Mouse (Mus musculus) heart, postnatal 0 days (tissue): ENCODE measurements at regions not wholly inside any gene's neighbourhood (a gene's known extent, or its start where the extent isn't known, plus 50 kb on each side); places are given as distances from the start of the nearest gene placed in this dataset.
A peak's percentile ranks its signal among the peaks of the same experiment; 100 is the strongest.

Source experiments
- ATAC-seq: fragments of 200-750 bp; cut with Nextera tagmentation; 2 replicates; pipeline ENCODE4 v1.8.0; 2017; ENCODE audit warnings: low read depth, moderate number of reproducible peaks, moderate library complexity; ENCODE audit not compliant: insufficient read depth
- DNase-seq: peaks from one replicate; pipeline ENCODE4 v3.0.0-alpha.2; 2016; ENCODE audit warnings: low spot score
- H3K27ac ChIP-seq: fragments of 300-500 bp; sonication (generic); 2 replicates; pipeline ENCODE4 v1.5.1; 2014; ENCODE audit warnings: low read depth, mild to moderate bottlenecking
- H3K27me3 ChIP-seq: fragments of 300-500 bp; sonication (generic); 2 replicates; pipeline ENCODE4 v1.6.1; 2014; ENCODE audit warnings: low read length, mixed read lengths; ENCODE audit not compliant: control insufficient read depth, insufficient read depth
- H3K36me3 ChIP-seq: fragments of 300-500 bp; sonication (generic); replicated peaks from 2 replicates; pipeline ENCODE4 v1.6.1; 2014; ENCODE audit warnings: low read length, mixed read lengths; ENCODE audit not compliant: control insufficient read depth, insufficient read depth
- H3K4me1 ChIP-seq: fragments of 300-500 bp; sonication (generic); 2 replicates; pipeline ENCODE4 v1.6.1; 2014; ENCODE audit warnings: antibody characterized with exemption; ENCODE audit not compliant: control insufficient read depth, insufficient read depth
- H3K4me2 ChIP-seq: fragments of 300-500 bp; sonication (generic); 2 replicates; pipeline ENCODE4 v1.6.1; 2014; ENCODE audit warnings: low read depth, mild to moderate bottlenecking, low read length, moderate library complexity
- H3K4me3 ChIP-seq: fragments of 300-500 bp; sonication (generic); 2 replicates; pipeline ENCODE4 v1.5.1; 2014; ENCODE audit warnings: low read depth, low read length
- H3K9ac ChIP-seq: fragments of 300-500 bp; sonication (generic); replicated peaks from 2 replicates; pipeline ENCODE4 v1.6.1; 2014; ENCODE audit warnings: low read depth, low read length, mixed read lengths
- H3K9me3 ChIP-seq: fragments of 300-500 bp; sonication (generic); replicated peaks from 2 replicates; pipeline ENCODE4 v1.6.1; 2016; ENCODE audit warnings: low read length; ENCODE audit not compliant: control insufficient read depth
- CTCF ChIP-seq: IDR thresholded peaks from 2 replicates; pipeline ENCODE4 v1.5.1; 2016; ENCODE audit warnings: antibody characterized with exemption, control low read depth, low read depth
- EP300 ChIP-seq: IDR thresholded peaks from 2 replicates; pipeline ENCODE4 v1.6.1; 2016; ENCODE audit warnings: antibody characterized with exemption, low read depth
- whole genome bisulfite sequencing: fragments of 180-500 bp; shearing (Covaris S2); extraction: QIAGEN DNeasy Blood & Tissue Kit; methylation state at CpG from one replicate; pipeline ENCODE4 v1.1.7; 2014; 5-methylcytosine and 5-hydroxymethylcytosine counted together

- Histone ChIP-seq H3K4me1 (no peaks in the 10 kb centered on the region), H3K9me3 (no peaks in the 10 kb centered on the region), H3K4me2 (no peak overlapping the region), H3K27me3 (no peaks in the 10 kb centered on the region), H3K36me3 (no peaks in the 10 kb centered on the region), H3K9ac (no peak overlapping the region), H3K27ac (no peak overlapping the region), H3K4me3 (no peak overlapping the region)
- DNase-seq: no peak
- TF ChIP-seq CTCF (no peak), EP300 (no peak)
- 69% methylated on average over 3 of the region's 3 CpGs for WGBS
- ATAC-seq: no peak
Measured at GRCm38 (mm10) chr8:98463375-98464030, 952.8 kb downstream of the Cdh8 start.

- Histone ChIP-seq H3K27me3 (no peaks in the 10 kb centered on the region), H3K9ac (no peak overlapping the region), H3K27ac (no peak overlapping the region), H3K36me3 (no peaks in the 10 kb centered on the region), H3K4me1 (no peaks in the 10 kb centered on the region), H3K4me3 (no peak overlapping the region), H3K4me2 (no peak overlapping the region), H3K9me3 (0 out of 2 replicates have a peak, but pooled peaks cover 3% of the 10 kb centered on the region)
- WGBS: 40% methylated on average over 1 of the region's 1 CpGs
- ATAC-seq (0 out of 2 replicates have a peak, but pooled peaks have one; percentile 20), DNase-seq (no peak)
- TF ChIP-seq EP300: no peak
Measured at GRCm38 (mm10) chr8:98455539-98455938, 960.7 kb downstream of the Cdh8 start.
